ENCODE assay signal across 10 mouse cellular contexts in the genomic region with DNA sequence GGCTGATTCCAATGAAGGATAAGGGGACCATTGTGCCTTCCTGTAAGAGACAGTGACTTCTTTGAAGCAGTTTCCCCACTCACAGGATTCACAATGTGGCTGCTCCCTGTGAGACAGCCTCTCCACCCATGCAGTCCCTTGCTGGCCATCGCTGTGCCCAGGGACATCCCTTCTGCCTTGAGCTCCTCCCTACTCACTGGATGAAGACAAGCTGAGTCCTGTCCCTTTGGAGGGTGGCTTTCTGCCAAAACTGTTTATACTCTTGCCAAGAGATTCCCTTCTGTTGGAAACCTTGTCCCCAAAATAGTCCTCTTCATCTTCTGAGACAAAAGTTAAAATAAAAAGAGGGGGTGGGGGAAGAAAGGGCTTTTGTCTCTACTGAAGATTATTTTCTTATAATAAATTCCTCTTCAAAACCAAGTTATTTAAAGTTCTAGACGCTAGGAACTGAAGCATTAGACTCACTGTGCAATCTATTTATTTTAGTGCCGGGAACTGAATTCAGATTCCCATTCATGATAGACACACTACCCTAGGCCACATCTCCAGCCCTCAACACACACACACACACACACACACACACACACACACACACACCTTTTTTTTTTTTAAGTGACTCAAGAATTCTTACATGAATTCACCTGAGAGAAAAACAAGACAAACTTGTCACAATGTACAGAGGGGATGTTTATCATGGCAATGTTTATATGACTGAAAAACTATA.
DNase-seq lines count a peak whose midpoint lies in the region; ATAC-seq lines count a peak whose summit lies in the region.
"Had no signal": no experiment of that assay in that cellular context is flagged by ENCODE, and none has a peak within 500 bp of the region (broad histone marks: within the 10 kb centered on the region; RNA-seq: fewer than 3 reads in every experiment).

No protein-coding gene starts in this region.

- no peak overlapping the region for H3K4me3 ChIP-seq in kidney, embryonic 14.5 days (ENCODE audit: low read length)
- H3K4me3 ChIP-seq: midbrain, embryonic 12.5 days had no signal

- 91% methylated on average over 3 of the region's 3 CpGs for WGBS in kidney, embryonic 14.5 days

- no peak overlapping the region for H3K27ac ChIP-seq in kidney, embryonic 14.5 days (ENCODE audit: low read depth, low read length)
- H3K27ac ChIP-seq: midbrain, embryonic 12.5 days had no signal

- H3K4me1 ChIP-seq in kidney, embryonic 14.5 days (ENCODE audit: control insufficient read depth, insufficient read depth, low read length), result no peaks in the 10 kb centered on the region
- H3K4me1 ChIP-seq: midbrain, embryonic 12.5 days had no signal

- no peak overlapping the region for H3K4me2 ChIP-seq in kidney, embryonic 14.5 days (replicated peaks; ENCODE audit: low read depth, low read length)
- H3K4me2 ChIP-seq: midbrain, embryonic 12.5 days had no signal

- peak; percentile 33 for DNase-seq in kidney, adult 9 months
- DNase-seq in Muller cell, postnatal 12 days (ENCODE audit: inconsistent ontology term), result peak; percentile 76
- peak; percentile 71 for DNase-seq in brain, adult 2 months (ENCODE audit: low read depth, low spot score)
- peak; percentile 65 for DNase-seq in kidney, postnatal 14 days
- no peak for DNase-seq in B cell, adult 2 months
- no peak for DNase-seq in T-cell, adult 2 months (ENCODE audit: low spot score)
- no peak for DNase-seq in yolk sac, embryonic 10.5 days (ENCODE audit: low spot score)

- ATAC-seq in kidney, embryonic 14.5 days (ENCODE audit: low FRiP score, low TSS enrichment), result no peak
- ATAC-seq: Patski had no signal

- no peak overlapping the region for H3K9ac ChIP-seq in kidney, embryonic 14.5 days (ENCODE audit: low read depth, low read length)
- H3K9ac ChIP-seq: midbrain, embryonic 12.5 days had no signal

- no peaks in the 10 kb centered on the region for H3K27me3 ChIP-seq in kidney, embryonic 14.5 days (ENCODE audit: control insufficient read depth, insufficient read depth, low read length)
- H3K27me3 ChIP-seq: midbrain, embryonic 12.5 days; Patski had no signal

- H3K9me3 ChIP-seq in kidney, embryonic 14.5 days (ENCODE audit: control insufficient read depth, low read length), result no peaks in the 10 kb centered on the region
- H3K9me3 ChIP-seq: midbrain, embryonic 12.5 days had no signal

- no peaks in the 10 kb centered on the region for H3K36me3 ChIP-seq in kidney, embryonic 14.5 days (ENCODE audit: control insufficient read depth, insufficient read depth, low read length)
- H3K36me3 ChIP-seq: midbrain, embryonic 12.5 days had no signal

Comparison
In these comparisons a context has a peak if more than half of its experiments do, and no peak if none do; other contexts are left out.
1. DNase-seq: peak in kidney, adult 9 months (single experiment), Muller cell, postnatal 12 days (single experiment), brain, adult 2 months (single experiment) and kidney, postnatal 14 days (single experiment); none in B cell, adult 2 months (0 of 2), T-cell, adult 2 months (single experiment) and yolk sac, embryonic 10.5 days (single experiment).